Mouse (Mus musculus) embryonic stem cell, embryonic (primary cell): ENCODE measurements around the gene Ddx39.

Experiments used
- CTCF ChIA-PET, 4 experiments: fragments of 300-600 bp in 2 of 4; fragments of 350-600 bp in 2 of 4; sonication (Branson Sonifier 250); formaldehyde crosslinking; loops; one replicate each; lab custom pipeline; 2022; ENCODE audit warnings: inconsistent platforms in 2 of 4; lab: Charles Lee
- POLR2A ChIA-PET, 4 experiments: fragments of 300-600 bp in 2 of 4; fragments of 350-600 bp in 2 of 4; sonication (Branson Sonifier 250); formaldehyde crosslinking; loops; one replicate each; lab custom pipeline; 2022; ENCODE audit warnings: antibody characterized with exemption in 4 of 4, inconsistent platforms in 1 of 4; lab: Charles Lee

Ddx39 gene

GRCm38 (mm10) chr8:83715031-83715690 lies at the start of gene Ddx39:
Ddx39 (plus strand) TSS chr8:83715177.
- ChIA-PET CTCF (interaction anchor here (0.6 to 1.6 kb wide), 11 partner anchors 8 to 1709 kb away, joined by 3 to 14 read pairs (median 3); partner anchors contain the start of gene Asf1b (in 1 of the 4)), POLR2A (interaction anchor here (0.6 to 4.9 kb wide), 112 partner anchors 9 to 1322 kb away, joined by 3 to 53 read pairs (median 4); partner anchors contain the start of genes Asf1b (in 3 of the 4), Gm10644 (in 3 of the 4), 1700067K01Rik (in 2 of the 4) and Adgre5 (in 2 of the 4))

GRCm38 (mm10) chr8:83665969-83666865 lies 48.8 kb upstream of the Ddx39 start, which contains the start of gene Ptger1:
Ptger1 (plus strand) TSS chr8:83666678.
- ChIA-PET POLR2A (interaction anchor here (0.6 to 2.0 kb wide), 26 partner anchors 9 to 1150 kb away, joined by 3 to 9 read pairs (median 4); partner anchors contain the start of genes Asf1b (in 2 of the 4), Gipc1 (in 2 of the 4), Gm10644 (in 2 of the 4) and Ddx39 (in 1 of the 4)), CTCF (interaction anchor here in 1 of 4 experiments (1.0 kb wide), 1 partner anchor 9 kb away, joined by 3 read pairs; no protein-coding TSS in a partner anchor)

- CTCF ChIA-PET = interaction anchor here in 1 of 4 experiments (1.0 kb wide), 1 partner anchor 9 kb away, joined by 3 read pairs; no protein-coding TSS in a partner anchor
- POLR2A ChIA-PET = interaction anchor here (0.6 to 2.0 kb wide), 17 partner anchors 9 to 289 kb away, joined by 3 to 9 read pairs (median 4); partner anchors contain the start of genes Asf1b (in 2 of the 4), Gipc1 (in 2 of the 4), Gm10644 (in 2 of the 4) and Ddx39 (in 1 of the 4)
Observed at GRCm38 (mm10) chr8:83666866-83667234, 48.1 kb upstream of the Ddx39 start.

- CTCF ChIA-PET = interaction anchor here in 1 of 4 experiments (1.0 kb wide), 1 partner anchor 10 kb away, joined by 3 read pairs; no protein-coding TSS in a partner anchor
- POLR2A ChIA-PET = interaction anchor here in 2 of 4 experiments (0.9 to 1.6 kb wide), 10 partner anchors 10 to 288 kb away, joined by 3 to 9 read pairs (median 5); partner anchors contain the start of genes Asf1b (in 1 of the 2), Ddx39 (in 1 of the 2), Gipc1 (in 1 of the 2) and Gm10644 (in 1 of the 2)
Observed at GRCm38 (mm10) chr8:83667526-83667925, 47.5 kb upstream of the Ddx39 start.

DNA sequence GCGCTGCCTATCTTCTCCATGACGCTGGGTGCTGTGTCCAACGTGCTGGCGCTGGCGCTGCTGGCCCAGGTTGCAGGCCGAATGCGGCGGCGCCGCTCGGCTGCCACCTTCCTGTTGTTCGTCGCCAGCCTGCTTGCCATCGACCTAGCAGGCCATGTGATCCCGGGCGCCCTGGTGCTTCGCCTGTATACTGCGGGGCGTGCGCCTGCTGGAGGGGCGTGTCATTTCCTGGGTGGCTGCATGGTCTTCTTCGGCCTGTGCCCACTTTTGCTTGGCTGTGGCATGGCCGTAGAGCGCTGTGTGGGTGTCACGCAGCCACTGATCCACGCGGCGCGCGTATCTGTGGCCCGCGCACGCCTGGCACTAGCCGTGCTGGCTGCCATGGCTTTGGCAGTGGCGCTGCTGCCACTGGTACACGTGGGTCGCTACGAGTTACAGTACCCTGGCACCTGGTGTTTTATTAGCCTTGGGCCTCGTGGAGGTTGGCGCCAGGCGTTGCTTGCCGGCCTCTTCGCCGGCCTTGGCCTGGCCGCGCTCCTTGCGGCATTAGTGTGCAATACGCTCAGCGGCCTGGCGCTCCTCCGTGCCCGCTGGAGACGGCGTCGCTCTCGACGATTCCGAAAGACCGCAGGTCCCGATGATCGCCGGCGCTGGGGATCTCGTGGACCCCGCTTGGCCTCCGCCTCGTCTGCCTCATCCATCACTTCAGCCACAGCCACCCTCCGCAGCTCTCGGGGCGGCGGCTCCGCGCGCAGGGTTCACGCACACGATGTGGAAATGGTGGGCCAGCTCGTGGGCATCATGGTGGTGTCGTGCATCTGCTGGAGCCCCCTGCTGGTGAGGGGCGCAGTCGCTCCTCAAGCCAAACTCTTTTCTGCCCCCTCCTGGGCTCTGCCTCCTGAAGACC lies 46.7 kb upstream of the Ddx39 start:
- ChIA-PET POLR2A (interaction anchor here in 3 of 4 experiments (0.6 to 1.3 kb wide), 8 partner anchors 12 to 287 kb away, joined by 3 to 4 read pairs (median 4); partner anchors contain the start of genes Gipc1 (in 2 of the 3), Asf1b (in 1 of the 3), Ddx39 (in 1 of the 3) and Gm10644 (in 1 of the 3)), CTCF (interaction anchor here (0.6 to 1.7 kb wide), 19 partner anchors 8 to 427 kb away, joined by 3 to 10 read pairs (median 3); partner anchors contain the start of genes Asf1b (in 3 of the 4), Gm10644 (in 3 of the 4) and Ddx39 (in 1 of the 4))

GRCm38 (mm10) chr8:83669013-83669412 lies 46.0 kb upstream of the Ddx39 start:
- POLR2A ChIA-PET = interaction anchor here in 3 of 4 experiments (0.7 to 1.3 kb wide), 6 partner anchors 13 to 286 kb away, joined by 3 to 4 read pairs (median 4); partner anchors contain the start of genes Gipc1 (in 2 of the 3), Asf1b (in 1 of the 3) and Gm10644 (in 1 of the 3)

GRCm38 (mm10) chr8:83672936-83673335 lies 42.0 kb upstream of the Ddx39 start:
- POLR2A ChIA-PET = interaction anchor here in 2 of 4 experiments (0.6 to 1.8 kb wide), 6 partner anchors 11 to 156 kb away, joined by 4 to 6 read pairs (median 4); no protein-coding TSS in a partner anchor
- CTCF ChIA-PET = interaction anchor here in 2 of 4 experiments (1.4 to 1.6 kb wide), 3 partner anchors 11 to 282 kb away, joined by 3 to 5 read pairs (median 5); partner anchors contain the start of genes Asf1b (in 1 of the 2) and Gm10644 (in 1 of the 2)

More at GRCm38 (mm10) chr8:83669013-83669412, 46.0 kb upstream of the Ddx39 start:
- CTCF ChIA-PET = interaction anchor here in 3 of 4 experiments (0.6 to 1.7 kb wide), 12 partner anchors 9 to 426 kb away, joined by 3 to 10 read pairs (median 4); partner anchors contain the start of genes Asf1b (in 1 of the 3), Ddx39 (in 1 of the 3) and Gm10644 (in 1 of the 3)

DNA sequence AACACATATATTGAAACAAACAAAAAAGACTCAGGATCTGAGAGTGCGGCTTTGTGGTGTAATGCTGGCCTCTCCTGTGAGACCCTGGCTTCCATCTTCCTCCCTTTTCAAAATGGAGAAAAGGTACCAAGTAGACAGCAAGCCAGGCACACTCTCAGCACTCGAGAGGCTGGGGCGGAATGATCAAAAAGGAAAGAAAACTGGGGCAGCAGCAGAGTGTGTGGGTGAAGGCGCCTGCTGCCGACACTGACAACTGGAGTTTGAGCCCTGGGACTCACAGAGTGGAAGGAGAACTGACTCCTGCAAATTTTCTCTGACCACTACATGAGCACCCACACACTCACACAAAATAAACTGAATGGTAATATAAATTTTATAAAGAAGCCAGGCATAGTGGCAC lies 40.5 kb upstream of the Ddx39 start:
- CTCF ChIA-PET = interaction anchor here in 2 of 4 experiments (1.6 kb wide), 2 partner anchors 12 kb away, joined by 3 to 5 read pairs; no protein-coding TSS in a partner anchor

GRCm38 (mm10) chr8:83679866-83680265 lies 35.1 kb upstream of the Ddx39 start:
- ChIA-PET POLR2A (interaction anchor here in 3 of 4 experiments (0.6 to 1.9 kb wide), 7 partner anchors 9 to 85 kb away, joined by 3 to 8 read pairs (median 3); partner anchors contain the start of gene Gipc1 (in 1 of the 3)), CTCF (interaction anchor here in 3 of 4 experiments (0.9 to 2.2 kb wide), 5 partner anchors 17 to 45 kb away, joined by 3 to 6 read pairs (median 6); no protein-coding TSS in a partner anchor)

More for the DNA sequence above, 40.5 kb upstream of the Ddx39 start:
- POLR2A ChIA-PET = interaction anchor here in 1 of 4 experiments (1.9 kb wide), 1 partner anchor 53 kb away, joined by 4 read pairs; no protein-coding TSS in a partner anchor

- CTCF ChIA-PET = interaction anchor here in 2 of 4 experiments (0.9 to 1.2 kb wide), 3 partner anchors 12 to 44 kb away, joined by 3 to 4 read pairs (median 4); no protein-coding TSS in a partner anchor
- POLR2A ChIA-PET = interaction anchor here in 2 of 4 experiments (0.6 to 1.9 kb wide), 7 partner anchors 11 to 84 kb away, joined by 3 to 8 read pairs (median 4); partner anchors contain the start of genes Ddx39 (in 1 of the 2) and Pkn1 (in 1 of the 2)
Observed at GRCm38 (mm10) chr8:83680603-83681002, 34.4 kb upstream of the Ddx39 start.

DNA sequence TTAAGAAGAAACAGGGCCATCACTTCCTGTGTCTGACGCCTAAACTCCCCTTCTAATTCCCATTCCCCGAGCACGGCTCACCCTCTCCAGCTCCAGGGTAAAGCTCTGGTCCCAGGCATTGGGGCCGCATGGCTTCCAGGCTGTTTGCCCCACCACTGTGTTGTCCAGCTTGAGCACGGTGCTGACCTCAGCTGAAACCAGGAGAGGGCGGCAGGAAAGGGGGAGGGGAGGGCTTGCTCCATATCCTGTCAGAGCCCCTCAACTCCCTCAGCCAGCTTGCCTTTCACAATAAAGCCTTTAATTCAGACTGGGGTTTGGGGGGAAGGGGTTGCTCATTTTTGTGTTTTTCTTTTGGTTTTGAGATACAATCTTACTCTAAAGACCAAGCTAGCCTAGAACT lies 33.9 kb upstream of the Ddx39 start:
- POLR2A ChIA-PET = interaction anchor here in 2 of 4 experiments (0.9 to 1.9 kb wide), 6 partner anchors 12 to 84 kb away, joined by 4 to 8 read pairs (median 4); partner anchors contain the start of genes Ddx39 (in 1 of the 2) and Pkn1 (in 1 of the 2)
- CTCF ChIA-PET = interaction anchor here in 2 of 4 experiments (1.0 to 1.2 kb wide), 2 partner anchors 12 to 19 kb away, joined by 3 to 4 read pairs; no protein-coding TSS in a partner anchor

DNA sequence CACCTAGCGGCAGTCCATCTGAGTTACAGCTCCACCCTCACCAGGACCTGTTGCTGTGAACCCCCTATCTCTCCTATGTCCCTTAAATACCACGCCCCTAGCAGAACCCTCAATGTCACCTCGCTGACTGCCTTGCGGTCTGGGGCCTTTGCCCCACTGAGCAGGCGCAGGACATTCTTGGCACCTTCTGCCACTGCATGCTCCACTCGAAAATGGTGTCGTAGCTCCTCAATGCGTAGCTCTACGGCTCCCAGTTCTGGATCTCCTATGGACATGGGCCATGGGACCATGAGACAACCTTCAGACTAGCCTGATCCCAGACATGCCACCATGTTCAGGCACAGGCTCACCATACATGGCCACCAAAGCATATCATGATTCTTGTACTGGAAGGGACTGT lies 30.5 kb upstream of the Ddx39 start:
- POLR2A ChIA-PET = interaction anchor here in 2 of 4 experiments (0.6 to 2.0 kb wide), 9 partner anchors 8 to 107 kb away, joined by 3 to 10 read pairs (median 5); partner anchors contain the start of genes Gipc1 (in 1 of the 2) and Ptger1 (in 1 of the 2)
- CTCF ChIA-PET = interaction anchor here in 3 of 4 experiments (0.6 to 1.9 kb wide), 4 partner anchors 22 to 219 kb away, joined by 3 to 9 read pairs (median 6); no protein-coding TSS in a partner anchor

DNA sequence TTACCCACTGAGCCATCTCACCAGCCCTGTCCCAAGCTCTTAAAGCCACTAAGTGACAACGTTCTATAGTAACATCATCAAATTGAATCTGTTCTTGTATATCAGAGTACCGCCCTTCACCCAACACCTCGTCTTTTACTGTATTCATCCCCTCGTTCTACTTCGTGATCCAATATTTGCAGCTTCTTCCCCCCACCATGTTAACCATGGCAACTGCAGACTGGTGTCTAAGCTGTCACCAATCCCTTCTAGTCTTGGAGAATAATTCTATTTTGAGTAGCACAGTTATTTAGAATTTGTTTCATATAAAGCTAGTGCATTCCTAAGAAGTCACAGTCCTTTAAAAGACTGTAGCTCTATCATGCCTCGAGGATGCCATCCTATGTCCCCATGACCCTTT lies 25.7 kb upstream of the Ddx39 start:
- POLR2A ChIA-PET = interaction anchor here (0.7 to 1.9 kb wide), 8 partner anchors 9 to 52 kb away, joined by 3 to 5 read pairs (median 3); partner anchors contain the start of genes Adgre5 (in 1 of the 4), Ddx39 (in 1 of the 4), Gipc1 (in 1 of the 4) and Pkn1 (in 1 of the 4)

GRCm38 (mm10) chr8:83693609-83694236 lies 21.3 kb upstream of the Ddx39 start:
- ChIA-PET POLR2A (interaction anchor here in 2 of 4 experiments (1.0 to 3.6 kb wide), 15 partner anchors 10 to 262 kb away, joined by 3 to 16 read pairs (median 7); partner anchors contain the start of genes Ddx39 (in 2 of the 2), Asf1b (in 1 of the 2), Gipc1 (in 1 of the 2) and Gm10644 (in 1 of the 2)), CTCF (interaction anchor here in 3 of 4 experiments (1.0 to 2.1 kb wide), 5 partner anchors 17 to 315 kb away, joined by 3 to 6 read pairs (median 3); no protein-coding TSS in a partner anchor)

More for the DNA sequence above, 25.7 kb upstream of the Ddx39 start:
- CTCF ChIA-PET = interaction anchor here in 2 of 4 experiments (0.5 to 1.4 kb wide), 2 partner anchors 21 to 1146 kb away, joined by 3 to 4 read pairs; no protein-coding TSS in a partner anchor
